Mouse (Mus musculus) bone marrow macrophage, adult 2 months (primary cell): ENCODE results near the gene Slc25a27.

Experiments
- CTCF ChIP-seq: IDR thresholded peaks from 2 replicates; pipeline ENCODE4 v1.5.1; 2012; ENCODE audit warnings: low read depth, mild to moderate bottlenecking, low read length, moderate library complexity
- POLR2A ChIP-seq: IDR thresholded peaks from 2 replicates; pipeline ENCODE4 v1.6.1; 2012; ENCODE audit warnings: mild to moderate bottlenecking, low read depth, low read length, borderline replicate concordance

DNA sequence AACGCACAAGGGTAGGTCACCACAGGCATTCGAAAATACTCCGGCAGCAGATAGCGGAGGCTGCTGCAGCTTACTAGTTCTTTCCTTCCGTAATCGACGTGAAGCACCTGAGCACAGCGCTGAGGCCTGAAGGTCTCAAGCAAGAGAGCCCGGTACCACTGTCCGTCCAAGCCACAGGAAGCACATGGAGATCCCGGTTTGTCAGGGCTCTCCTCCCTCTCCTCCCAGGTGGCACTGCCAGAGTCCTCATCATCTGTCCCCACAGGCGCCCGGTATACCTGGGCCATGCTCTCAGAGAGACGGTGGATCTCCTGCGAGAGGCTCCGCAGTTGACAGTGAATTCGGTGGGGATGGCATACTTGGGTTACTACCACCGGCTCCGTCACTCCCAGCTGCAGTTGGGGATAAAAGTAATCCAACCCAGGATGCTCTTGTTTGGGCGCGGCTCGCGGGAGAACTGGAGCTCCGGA is 38.0 kb downstream of the Slc25a27 start:
- no peak for TF ChIP-seq CTCF
- TF ChIP-seq POLR2A, result no peak
